Mouse (Mus musculus) stomach, embryonic 14.5 days (tissue): Measurements from ENCODE around the gene Hpn. TPM values are rescaled to one million over a fixed set of nuclear protein-coding genes. Genes with fewer than 3 reads are reported as not detected.

Experiments
- ATAC-seq: fragments of 200-750 bp; cut with Nextera tagmentation; 2 replicates; pipeline ENCODE4 v1.8.0; 2017; ENCODE audit warnings: low read depth, moderate TSS enrichment; ENCODE audit not compliant: insufficient number of reproducible peaks, insufficient read depth, low FRiP score
- H3K27ac ChIP-seq: fragments of 300-500 bp; sonication (generic); 2 replicates; pipeline ENCODE4 v1.5.1; 2014; ENCODE audit warnings: mild to moderate bottlenecking, low read length, moderate library complexity, mixed read lengths
- H3K27me3 ChIP-seq: fragments of 300-500 bp; sonication (generic); 2 replicates; pipeline ENCODE4 v1.6.1; 2014; ENCODE audit warnings: low read length, control low read depth, mixed read lengths; ENCODE audit not compliant: control insufficient read depth, insufficient read depth
- H3K36me3 ChIP-seq: fragments of 300-500 bp; sonication (generic); 2 replicates; pipeline ENCODE4 v1.6.1; 2014; ENCODE audit warnings: mild to moderate bottlenecking, control low read depth, low read length, moderate library complexity, mixed read lengths; ENCODE audit not compliant: control insufficient read depth, insufficient read depth
- H3K4me1 ChIP-seq: fragments of 300-500 bp; sonication (generic); 2 replicates; pipeline ENCODE4 v1.6.1; 2014; ENCODE audit warnings: low read length, control low read depth, mixed read lengths; ENCODE audit not compliant: control insufficient read depth, insufficient read depth
- H3K4me2 ChIP-seq: fragments of 300-500 bp; sonication (generic); replicated peaks from 2 replicates; pipeline ENCODE4 v1.6.1; 2014; ENCODE audit warnings: low read depth, low read length, control low read depth
- H3K4me3 ChIP-seq: fragments of 300-500 bp; sonication (generic); 2 replicates; pipeline ENCODE4 v1.5.1; 2014; ENCODE audit warnings: low read depth, low read length, control low read depth
- H3K9ac ChIP-seq: fragments of 300-500 bp; sonication (generic); replicated peaks from 2 replicates; pipeline ENCODE4 v1.6.1; 2014; ENCODE audit warnings: low read depth, mild to moderate bottlenecking, control low read depth, low read length, moderate library complexity, mixed read lengths
- H3K9me3 ChIP-seq: fragments of 300-500 bp; sonication (generic); 2 replicates; pipeline ENCODE4 v1.6.1; 2016; ENCODE audit warnings: low read depth, low read length, control low read depth; ENCODE audit not compliant: control insufficient read depth
- WGBS: fragments of 180-500 bp; shearing (Covaris S2); extraction: QIAGEN DNeasy Blood & Tissue Kit; methylation state at CpG from one replicate; pipeline ENCODE4 v1.1.7; 2014; 5-methylcytosine and 5-hydroxymethylcytosine counted together
- polyA plus RNA-seq: library from polyadenylated mRNA; unstranded; fragments of >200 nt; fragmentation: Nextera tagmentation; extraction: Ambion mirVana; gene quantifications from 2 replicates; pipeline ENCODE4 v1.2.1, GENCODE M21; 2014

Hpn gene
- polyA plus RNA-seq, 1 experiment from 2014 or later = 23.0 TPM

- Histone ChIP-seq H3K4me1 (peaks cover 44% of the 10 kb centered on the region), H3K36me3 (peaks cover 9% of the 10 kb centered on the region), H3K4me2 (peak overlapping the region; percentile 80), H3K27ac (no peak overlapping the region), H3K9ac (no peak overlapping the region), H3K9me3 (no peaks in the 10 kb centered on the region), H3K27me3 (no peaks in the 10 kb centered on the region), H3K4me3 (0 out of 2 replicates have a peak overlapping the region, but pooled peaks have one; percentile 80)
- 69% methylated on average over 3 of the region's 3 CpGs for WGBS
- ATAC-seq = no peak
These were observed 33.0 kb upstream of the Hpn start for GRCm38 (mm10) chr7:31148086-31148485.

GRCm38 (mm10) chr7:31145596-31146160 lies 30.6 kb upstream of the Hpn start:
- no peak overlapping the region for H3K4me2 ChIP-seq
- no peaks in the 10 kb centered on the region for H3K9me3 ChIP-seq
- H3K4me3 ChIP-seq = no peak overlapping the region
- H3K27ac ChIP-seq = no peak overlapping the region
- H3K36me3 ChIP-seq = peaks cover 33% of the 10 kb centered on the region
- peak; percentile 31 for ATAC-seq
- no peaks in the 10 kb centered on the region for H3K27me3 ChIP-seq
- no peak overlapping the region; the same call in 1 of the 2 replicates for H3K9ac ChIP-seq
- 16% methylated on average over 12 of the region's 12 CpGs for WGBS
- H3K4me1 ChIP-seq = peaks cover 39% of the 10 kb centered on the region

- Histone ChIP-seq H3K27me3 (no peaks in the 10 kb centered on the region), H3K9me3 (no peaks in the 10 kb centered on the region), H3K27ac (no peak overlapping the region), H3K9ac (no peak overlapping the region), H3K4me2 (no peak overlapping the region), H3K4me3 (no peak overlapping the region), H3K36me3 (peaks cover 38% of the 10 kb centered on the region), H3K4me1 (peaks cover 39% of the 10 kb centered on the region)
- no peak for ATAC-seq
- 94% methylated on average over 16 of the region's 16 CpGs for WGBS
These were observed 29.8 kb upstream of the Hpn start for GRCm38 (mm10) chr7:31144886-31145285.

- no peaks in the 10 kb centered on the region for H3K9me3 ChIP-seq
- 90% methylated on average over 10 of the region's 10 CpGs for WGBS
- H3K4me3 ChIP-seq = no peak overlapping the region
- ATAC-seq = no peak
- H3K27me3 ChIP-seq = no peaks in the 10 kb centered on the region
- H3K4me1 ChIP-seq = peaks cover 4% of the 10 kb centered on the region; the same call in 1 of the 2 replicates
- peaks cover 76% of the 10 kb centered on the region for H3K36me3 ChIP-seq
- no peak overlapping the region for H3K9ac ChIP-seq
- H3K4me2 ChIP-seq = no peak overlapping the region
- H3K27ac ChIP-seq = no peak overlapping the region
These were observed 25.9 kb upstream of the Hpn start for GRCm38 (mm10) chr7:31140941-31141340.

- H3K4me3 ChIP-seq = no peak overlapping the region
- no peak overlapping the region for H3K4me2 ChIP-seq
- no peak for ATAC-seq
- no peaks in the 10 kb centered on the region for H3K27me3 ChIP-seq
- 83% methylated on average over 4 of the region's 4 CpGs for WGBS
- H3K27ac ChIP-seq = no peak overlapping the region
- H3K9ac ChIP-seq = no peak overlapping the region
- no peaks in the 10 kb centered on the region for H3K4me1 ChIP-seq
- H3K9me3 ChIP-seq = no peaks in the 10 kb centered on the region
- peaks cover 80% of the 10 kb centered on the region for H3K36me3 ChIP-seq
These were observed 25.2 kb upstream of the Hpn start for GRCm38 (mm10) chr7:31140302-31140701.

GRCm38 (mm10) chr7:31139765-31140164 lies 24.7 kb upstream of the Hpn start:
- Histone ChIP-seq H3K36me3 (peaks cover 78% of the 10 kb centered on the region), H3K27ac (no peak overlapping the region), H3K4me1 (no peaks in the 10 kb centered on the region), H3K9ac (no peak overlapping the region), H3K4me2 (no peak overlapping the region), H3K4me3 (no peak overlapping the region), H3K9me3 (no peaks in the 10 kb centered on the region), H3K27me3 (no peaks in the 10 kb centered on the region)
- 65% methylated on average over 5 of the region's 5 CpGs for WGBS
- ATAC-seq = peak; percentile 33; the same call in 1 of the 2 replicates

- Histone ChIP-seq H3K4me1 (no peaks in the 10 kb centered on the region), H3K27ac (no peak overlapping the region), H3K36me3 (peaks cover 88% of the 10 kb centered on the region), H3K4me3 (no peak overlapping the region), H3K4me2 (no peak overlapping the region), H3K9ac (no peak overlapping the region), H3K9me3 (no peaks in the 10 kb centered on the region), H3K27me3 (no peaks in the 10 kb centered on the region)
- 93% methylated on average over 10 of the region's 10 CpGs for WGBS
- no peak for ATAC-seq
These were observed 20.6 kb upstream of the Hpn start for GRCm38 (mm10) chr7:31135717-31136116.

GRCm38 (mm10) chr7:31131866-31132265 lies 16.8 kb upstream of the Hpn start:
- 88% methylated on average over 4 of the region's 4 CpGs for WGBS
- Histone ChIP-seq H3K27me3 (no peaks in the 10 kb centered on the region), H3K27ac (no peak overlapping the region), H3K4me1 (no peaks in the 10 kb centered on the region), H3K4me2 (no peak overlapping the region), H3K9me3 (no peaks in the 10 kb centered on the region), H3K9ac (no peak overlapping the region), H3K36me3 (peaks cover 75% of the 10 kb centered on the region), H3K4me3 (no peak overlapping the region)
- ATAC-seq = no peak

GRCm38 (mm10) chr7:31130841-31131240 lies 15.8 kb upstream of the Hpn start:
- no peak overlapping the region for H3K9ac ChIP-seq
- peaks cover 6% of the 10 kb centered on the region; the same call in 1 of the 2 replicates for H3K27me3 ChIP-seq
- no peak overlapping the region for H3K4me3 ChIP-seq
- no peak overlapping the region for H3K27ac ChIP-seq
- H3K4me2 ChIP-seq = no peak overlapping the region
- H3K36me3 ChIP-seq = peaks cover 66% of the 10 kb centered on the region
- no peaks in the 10 kb centered on the region for H3K9me3 ChIP-seq
- 0 out of 2 replicates have a peak, but pooled peaks cover 4% of the 10 kb centered on the region for H3K4me1 ChIP-seq
- ATAC-seq = 0 out of 2 replicates have a peak, but pooled peaks have one; percentile 25
- WGBS = 31% methylated on average over 4 of the region's 4 CpGs
